ENCODE assay signal across 7 mouse cellular contexts in genomic region chr7:28386462-28386861, GRCm38 (mm10). TPM values are rescaled to one million over a fixed set of nuclear protein-coding genes. Genes with fewer than 3 reads are reported as not detected.
DNase-seq lines count a peak whose midpoint lies in the region; ATAC-seq and TF ChIP-seq lines count a peak whose summit lies in the region.

No protein-coding gene starts in this region.

- TF ChIP-seq CTCF in intestine, postnatal 0 days (IDR thresholded peaks at IDR 0.05; ENCODE audit: low read depth), result peak; percentile 96
- peak; percentile 98 for TF ChIP-seq CTCF in spleen, adult 2 months (IDR thresholded peaks at IDR 0.05; ENCODE audit: extremely low read depth, insufficient read depth, insufficient read length, insufficient replicate concordance)

- no peaks in the 10 kb centered on the region for H3K9me3 ChIP-seq in intestine, postnatal 0 days (ENCODE audit: control insufficient read depth)
- no peaks in the 10 kb centered on the region for H3K9me3 ChIP-seq in limb, embryonic 13.5 days
- H3K9me3 ChIP-seq in midbrain, embryonic 14.5 days (ENCODE audit: control insufficient read depth, low read length), result no peaks in the 10 kb centered on the region

- peak overlapping the region; percentile 57; the same call in 1 of the 2 replicates for H3K27ac ChIP-seq in intestine, postnatal 0 days (ENCODE audit: low read depth, low read length)
- H3K27ac ChIP-seq in limb, embryonic 13.5 days, result no peak overlapping the region; the same call in 1 of the 2 replicates
- H3K27ac ChIP-seq in midbrain, embryonic 14.5 days (replicated peaks; ENCODE audit: low read depth, low read length), result no peak overlapping the region
- H3K27ac ChIP-seq in spleen, adult 2 months (ENCODE audit: insufficient read depth, low read length), result peak overlapping the region; percentile 86

- 3% methylated on average over 4 of the region's 4 CpGs for WGBS in intestine, postnatal 0 days
- 4% methylated on average over 4 of the region's 4 CpGs for WGBS in limb, embryonic 13.5 days
- WGBS in midbrain, embryonic 14.5 days, result 20% methylated on average over 4 of the region's 4 CpGs
- 2% methylated on average over 4 of the region's 4 CpGs for WGBS in spleen, adult 2 months

- peaks cover 46% of the 10 kb centered on the region for H3K36me3 ChIP-seq in intestine, postnatal 0 days (ENCODE audit: control insufficient read depth, insufficient read depth)
- peaks cover 52% of the 10 kb centered on the region for H3K36me3 ChIP-seq in limb, embryonic 13.5 days
- H3K36me3 ChIP-seq in midbrain, embryonic 14.5 days (ENCODE audit: control insufficient read depth, insufficient read depth, low read length), result peaks cover 45% of the 10 kb centered on the region
- peaks cover 6% of the 10 kb centered on the region for H3K36me3 ChIP-seq in spleen, adult 2 months (ENCODE audit: control insufficient read depth, insufficient read depth, low read length)

- no peaks in the 10 kb centered on the region for H3K27me3 ChIP-seq in intestine, postnatal 0 days (replicated peaks; ENCODE audit: control insufficient read depth, insufficient read depth, low read length)
- no peaks in the 10 kb centered on the region for H3K27me3 ChIP-seq in limb, embryonic 13.5 days
- H3K27me3 ChIP-seq in midbrain, embryonic 14.5 days (ENCODE audit: control insufficient read depth, insufficient read depth, low read length), result no peaks in the 10 kb centered on the region
- no peaks in the 10 kb centered on the region for H3K27me3 ChIP-seq in spleen, adult 2 months (ENCODE audit: control insufficient read depth, insufficient read depth, low read length)

- H3K4me1 ChIP-seq in intestine, postnatal 0 days (replicated peaks; ENCODE audit: control insufficient read depth, insufficient read depth, low read length), result peaks cover 11% of the 10 kb centered on the region; the same call in 1 of the 2 replicates
- H3K4me1 ChIP-seq in limb, embryonic 13.5 days, result peaks cover 33% of the 10 kb centered on the region
- peaks cover 10% of the 10 kb centered on the region for H3K4me1 ChIP-seq in midbrain, embryonic 14.5 days (ENCODE audit: control insufficient read depth, insufficient read depth, low read length)
- H3K4me1 ChIP-seq in spleen, adult 2 months (ENCODE audit: control insufficient read depth, insufficient read depth, insufficient read length), result peaks cover 34% of the 10 kb centered on the region

- H3K9ac ChIP-seq in intestine, postnatal 0 days (ENCODE audit: low read depth, low read length), result no peak overlapping the region
- H3K9ac ChIP-seq in limb, embryonic 13.5 days, result no peak overlapping the region; the same call in 1 of the 2 replicates
- no peak overlapping the region for H3K9ac ChIP-seq in midbrain, embryonic 14.5 days (replicated peaks; ENCODE audit: low read length)

- H3K4me3 ChIP-seq in intestine, postnatal 0 days (ENCODE audit: low read depth, low read length), result no peak overlapping the region
- H3K4me3 ChIP-seq in limb, embryonic 13.5 days, result no peak overlapping the region
- no peak overlapping the region for H3K4me3 ChIP-seq in midbrain, embryonic 14.5 days (replicated peaks; ENCODE audit: low read depth, low read length)
- no peak overlapping the region for H3K4me3 ChIP-seq in spleen, adult 2 months (ENCODE audit: extremely low read depth, insufficient read depth, insufficient read length)

- no peak for ATAC-seq in intestine, postnatal 0 days
- ATAC-seq in limb, embryonic 13.5 days (ENCODE audit: low FRiP score, low read depth), result peak; percentile 66
- 0 out of 2 replicates have a peak, but pooled peaks have one; percentile 35 for ATAC-seq in midbrain, embryonic 14.5 days (ENCODE audit: low FRiP score, low TSS enrichment)

- TF ChIP-seq POLR2A in spleen, adult 2 months (IDR thresholded peaks at IDR 0.05; ENCODE audit: low read depth, low read length), result no peak

- peak; percentile 80 for DNase-seq in adrenal gland, adult 2 months
- peak; percentile 89 for DNase-seq in embryo, embryonic 11 days
- DNase-seq in gastrocnemius, postnatal 25 days, result peak; percentile 73
- peak; percentile 90 for DNase-seq in midbrain, embryonic 14.5 days
- peak; percentile 84 to 89 for DNase-seq in spleen, adult 2 months (ENCODE audit: low read depth in 1 of 2, low spot score in 2 of 2)

- no peak overlapping the region for H3K4me2 ChIP-seq in intestine, postnatal 0 days (replicated peaks; ENCODE audit: low read depth)
- H3K4me2 ChIP-seq in limb, embryonic 13.5 days (replicated peaks), result no peak overlapping the region
- no peak overlapping the region for H3K4me2 ChIP-seq in midbrain, embryonic 14.5 days (ENCODE audit: low read length)

RNA-seq across cellular contexts. Expression of gene Med29, which starts 6.0 kb away (rescaled TPM):
- 10 to 100 TPM; 39.6 to 49.7 TPM for total RNA-seq in adrenal gland, adult 2 months (2021)
- polyA plus RNA-seq in adrenal gland, adult 2 months (2012; rRNA removed), result 72.1 and 88.5 TPM in 2 replicates
- total RNA-seq in gastrocnemius, postnatal 25 days (2021), result 10 to 100 TPM; 19.6 to 20.2 TPM
- polyA plus RNA-seq in intestine, postnatal 0 days (2015; fragmentation: Nextera tagmentation; extraction: Ambion mirVana), result 42.7 and 44.2 TPM in 2 replicates
- polyA plus RNA-seq in limb, embryonic 13.5 days (2015; fragmentation: Nextera tagmentation; extraction: Ambion mirVana), result 47.9 and 55.0 TPM in 2 replicates
- 38.3 and 47.9 TPM in 2 replicates for polyA plus RNA-seq in midbrain, embryonic 14.5 days (2014; fragmentation: Nextera tagmentation; extraction: Ambion mirVana)
- 26.6 and 31.5 TPM in 2 replicates for polyA plus RNA-seq in spleen, adult 2 months (2012; rRNA removed)

RNA-seq across cellular contexts. Expression of gene Paf1, which starts 6.3 kb away (rescaled TPM):
- 100 to 1,000 TPM in 1 of 2 experiments, 10 to 100 TPM in 1; 73.4 to 104 TPM for total RNA-seq in adrenal gland, adult 2 months (2021)
- polyA plus RNA-seq in adrenal gland, adult 2 months (2012; rRNA removed), result 323 and 399 TPM in 2 replicates
- 10 to 100 TPM; 24.9 to 29.4 TPM for total RNA-seq in gastrocnemius, postnatal 25 days (2021)
- polyA plus RNA-seq in intestine, postnatal 0 days (2015; fragmentation: Nextera tagmentation; extraction: Ambion mirVana), result 54.6 and 60.6 TPM in 2 replicates
- 77.9 and 89.5 TPM in 2 replicates for polyA plus RNA-seq in limb, embryonic 13.5 days (2015; fragmentation: Nextera tagmentation; extraction: Ambion mirVana)
- polyA plus RNA-seq in midbrain, embryonic 14.5 days (2014; fragmentation: Nextera tagmentation; extraction: Ambion mirVana), result 78.0 and 81.9 TPM in 2 replicates
- 85.1 and 88.6 TPM in 2 replicates for polyA plus RNA-seq in spleen, adult 2 months (2012; rRNA removed)

RNA-seq across cellular contexts. Expression of gene Zfp36, which starts 6.4 kb away (rescaled TPM):
- total RNA-seq in adrenal gland, adult 2 months (2021), result 10 to 100 TPM; 16.3 to 19.4 TPM
- 25.9 and 32.3 TPM in 2 replicates for polyA plus RNA-seq in adrenal gland, adult 2 months (2012; rRNA removed)
- total RNA-seq in gastrocnemius, postnatal 25 days (2021), result 1 to 10 TPM; 7.3 to 7.6 TPM
- 57.3 and 61.5 TPM in 2 replicates for polyA plus RNA-seq in intestine, postnatal 0 days (2015; fragmentation: Nextera tagmentation; extraction: Ambion mirVana)
- 8.9 and 10.3 TPM in 2 replicates for polyA plus RNA-seq in limb, embryonic 13.5 days (2015; fragmentation: Nextera tagmentation; extraction: Ambion mirVana)
- 1.8 and 3.4 TPM in 2 replicates for polyA plus RNA-seq in midbrain, embryonic 14.5 days (2014; fragmentation: Nextera tagmentation; extraction: Ambion mirVana)
- 106 and 138 TPM in 2 replicates for polyA plus RNA-seq in spleen, adult 2 months (2012; rRNA removed)

RNA-seq across cellular contexts. Expression of gene Plekhg2, which starts 14.1 kb away (rescaled TPM):
- total RNA-seq in adrenal gland, adult 2 months (2021), result 10 to 100 TPM; 14.9 to 15.6 TPM
- polyA plus RNA-seq in adrenal gland, adult 2 months (2012; rRNA removed), result 22.5 and 23.2 TPM in 2 replicates
- 1 to 10 TPM; 4.7 to 7.3 TPM for total RNA-seq in gastrocnemius, postnatal 25 days (2021)
- polyA plus RNA-seq in intestine, postnatal 0 days (2015; fragmentation: Nextera tagmentation; extraction: Ambion mirVana), result 10.6 and 11.9 TPM in 2 replicates
- polyA plus RNA-seq in limb, embryonic 13.5 days (2015; fragmentation: Nextera tagmentation; extraction: Ambion mirVana), result 89.5 and 98.3 TPM in 2 replicates
- 17.7 and 22.9 TPM in 2 replicates for polyA plus RNA-seq in midbrain, embryonic 14.5 days (2014; fragmentation: Nextera tagmentation; extraction: Ambion mirVana)
- 64.0 and 66.4 TPM in 2 replicates for polyA plus RNA-seq in spleen, adult 2 months (2012; rRNA removed)

RNA-seq across cellular contexts. Expression of gene Rps16, which starts 36.0 kb away (rescaled TPM):
- 1,000 to 10,000 TPM in 1 of 2 experiments, 100 to 1,000 TPM in 1; 895 to 1,085 TPM for total RNA-seq in adrenal gland, adult 2 months (2021)
- 555 and 709 TPM in 2 replicates for polyA plus RNA-seq in adrenal gland, adult 2 months (2012; rRNA removed)
- 100 to 1,000 TPM; 361 to 390 TPM for total RNA-seq in gastrocnemius, postnatal 25 days (2021)
- polyA plus RNA-seq in intestine, postnatal 0 days (2015; fragmentation: Nextera tagmentation; extraction: Ambion mirVana), result 695 and 702 TPM in 2 replicates
- 908 and 932 TPM in 2 replicates for polyA plus RNA-seq in limb, embryonic 13.5 days (2015; fragmentation: Nextera tagmentation; extraction: Ambion mirVana)
- 580 and 617 TPM in 2 replicates for polyA plus RNA-seq in midbrain, embryonic 14.5 days (2014; fragmentation: Nextera tagmentation; extraction: Ambion mirVana)
- 1,505 and 1,761 TPM in 2 replicates for polyA plus RNA-seq in spleen, adult 2 months (2012; rRNA removed)

Comparison
In these comparisons a context has a peak if more than half of its experiments do, and no peak if none do; other contexts are left out.
1. H3K27ac ChIP-seq: peak in intestine, postnatal 0 days (single experiment) and spleen, adult 2 months (single experiment); none in limb, embryonic 13.5 days (single experiment) and midbrain, embryonic 14.5 days (single experiment).
2. Peak in every context shown above with its lines, with median percentiles within 50 percentile points of each other: DNase-seq.